Mouse (Mus musculus) intestine, embryonic 16.5 days (tissue): ENCODE results near the gene Tbc1d9b. TPM values are rescaled to one million over a fixed set of nuclear protein-coding genes. Genes with fewer than 3 reads are reported as not detected.

ENCODE experiments used
- ATAC-seq: fragments of 200-750 bp; cut with Nextera tagmentation; 2 replicates; pipeline ENCODE4 v1.8.0; 2017; ENCODE audit warnings: moderate TSS enrichment, moderate library complexity
- H3K27ac ChIP-seq: fragments of 300-500 bp; sonication (generic); 2 replicates; pipeline ENCODE4 v1.5.1; 2014; ENCODE audit warnings: mild to moderate bottlenecking, low read length
- H3K27me3 ChIP-seq: fragments of 300-500 bp; sonication (generic); replicated peaks from 2 replicates; pipeline ENCODE4 v1.6.1; 2014; ENCODE audit warnings: low read length, control low read depth, mixed read lengths; ENCODE audit not compliant: control insufficient read depth, insufficient read depth
- H3K36me3 ChIP-seq: fragments of 300-500 bp; sonication (generic); 2 replicates; pipeline ENCODE4 v1.6.1; 2014; ENCODE audit warnings: low read length, control low read depth; ENCODE audit not compliant: control insufficient read depth, insufficient read depth
- H3K4me1 ChIP-seq: fragments of 300-500 bp; sonication (generic); 2 replicates; pipeline ENCODE4 v1.6.1; 2014; ENCODE audit warnings: low read length, control low read depth, mixed read lengths; ENCODE audit not compliant: control insufficient read depth, insufficient read depth
- H3K4me2 ChIP-seq: fragments of 300-500 bp; sonication (generic); 2 replicates; pipeline ENCODE4 v1.6.1; 2014; ENCODE audit warnings: low read depth, low read length, control low read depth
- H3K4me3 ChIP-seq: fragments of 300-500 bp; sonication (generic); 2 replicates; pipeline ENCODE4 v1.5.1; 2014; ENCODE audit warnings: mild to moderate bottlenecking, low read length
- H3K9ac ChIP-seq: fragments of 300-500 bp; sonication (generic); 2 replicates; pipeline ENCODE4 v1.6.1; 2014; ENCODE audit warnings: low read depth, low read length
- H3K9me3 ChIP-seq: fragments of 300-500 bp; sonication (generic); 2 replicates; pipeline ENCODE4 v1.6.1; 2016; ENCODE audit warnings: low read length, control low read depth; ENCODE audit not compliant: control insufficient read depth
- WGBS: fragments of 180-500 bp; shearing (Covaris S2); extraction: QIAGEN DNeasy Blood & Tissue Kit; methylation state at CpG from one replicate; pipeline ENCODE4 v1.1.7; 2014; 5-methylcytosine and 5-hydroxymethylcytosine counted together
- polyA plus RNA-seq: library from polyadenylated mRNA; unstranded; fragments of >200 nt; fragmentation: Nextera tagmentation; extraction: Ambion mirVana; gene quantifications from 2 replicates; pipeline ENCODE4 v1.2.1, GENCODE M21; 2015

Gene Tbc1d9b
- polyA plus RNA-seq, 1 experiment from 2014 or later = 29.9 TPM

DNA sequence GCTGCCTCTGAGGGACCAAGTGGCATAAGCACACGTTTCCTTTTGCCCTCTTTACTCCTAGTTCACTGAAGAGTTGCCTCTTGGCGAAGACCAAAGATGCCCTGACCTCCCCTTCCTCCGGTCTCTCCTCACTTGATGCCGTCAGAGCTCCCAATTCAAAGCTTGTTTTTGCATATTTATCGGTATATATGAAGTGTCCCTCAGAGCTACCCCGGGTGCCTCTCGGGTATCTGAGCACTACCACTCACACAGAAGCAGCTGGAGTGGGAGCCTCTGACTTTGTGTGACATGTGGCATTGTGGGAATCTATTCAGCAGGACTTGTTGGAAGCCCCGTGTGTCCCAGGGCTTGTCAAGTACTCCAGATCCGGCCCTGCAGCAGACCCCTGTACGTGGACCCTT, 605 bp downstream of the Tbc1d9b start:
- Histone ChIP-seq H3K4me2 (peak overlapping the region; percentile 89), H3K9ac (peak overlapping the region; percentile 100), H3K4me1 (peaks cover 18% of the 10 kb centered on the region), H3K9me3 (no peaks in the 10 kb centered on the region), H3K4me3 (peak overlapping the region; percentile 92), H3K27me3 (no peaks in the 10 kb centered on the region), H3K36me3 (0 out of 2 replicates have a peak, but pooled peaks cover 2% of the 10 kb centered on the region), H3K27ac (peak overlapping the region; percentile 82)
- ATAC-seq = peak; percentile 22; the same call in 1 of the 2 replicates
- 9% methylated on average over 10 of the region's 10 CpGs for WGBS

DNA sequence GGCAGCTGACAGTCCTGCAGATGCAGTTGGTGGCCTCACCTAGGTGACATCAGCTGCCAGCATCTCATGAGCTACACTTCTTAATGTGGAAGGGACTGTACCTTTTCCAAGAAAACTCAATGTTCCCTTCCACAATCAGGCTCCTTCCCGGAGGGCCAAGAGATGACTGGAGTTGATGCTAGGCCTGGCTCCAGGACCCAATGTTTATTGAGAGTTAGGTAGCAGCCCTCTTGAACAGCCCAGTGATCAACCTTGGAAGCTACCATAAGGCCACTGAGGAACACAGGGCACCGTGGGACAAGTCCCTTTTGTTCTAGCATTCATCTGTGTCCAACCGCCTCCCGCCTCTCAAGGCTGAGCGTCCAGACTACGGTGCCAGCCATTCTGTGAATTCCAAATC, 1.1 kb downstream of the Tbc1d9b start:
- ATAC-seq = no peak
- no peak overlapping the region for H3K27ac ChIP-seq

DNA sequence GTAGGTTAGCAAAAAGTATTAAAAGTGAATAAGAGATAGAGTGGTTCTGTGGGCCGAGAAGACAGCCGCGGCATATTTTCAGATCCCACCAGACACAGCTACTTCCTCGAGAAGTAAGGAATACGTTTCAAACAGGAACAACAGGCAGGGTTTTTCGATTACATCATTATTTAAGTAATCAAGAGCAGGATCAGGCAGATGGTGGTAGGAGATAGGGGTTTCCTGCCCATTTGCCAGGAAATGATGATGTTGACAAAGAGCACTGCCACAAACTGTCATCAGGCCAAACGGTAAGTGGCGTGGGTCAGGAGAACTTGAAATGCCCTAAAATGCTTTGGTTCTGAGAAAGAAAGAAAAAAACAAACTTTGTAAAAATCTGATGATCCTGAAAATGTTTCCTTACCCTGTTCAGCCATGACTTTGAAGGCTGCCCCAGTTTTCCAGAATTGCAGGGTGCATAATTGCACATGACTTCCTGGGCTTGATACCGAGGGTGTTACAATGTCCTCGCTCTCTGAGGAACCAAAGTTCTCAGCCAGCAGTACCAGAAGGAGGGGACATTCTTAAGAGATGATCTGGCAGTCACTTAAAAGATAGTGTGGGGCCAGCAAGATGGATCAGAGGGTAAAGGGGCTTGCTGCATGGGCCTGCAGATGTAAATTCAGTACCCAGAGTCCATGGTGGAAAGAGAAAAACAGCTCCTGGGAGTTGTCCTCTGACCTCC, 3.1 kb downstream of the Tbc1d9b start:
- Histone ChIP-seq H3K4me1 (peaks cover 16% of the 10 kb centered on the region), H3K9me3 (no peaks in the 10 kb centered on the region), H3K27ac (no peak overlapping the region; the same call in 1 of the 2 replicates), H3K4me3 (no peak overlapping the region), H3K27me3 (no peaks in the 10 kb centered on the region), H3K36me3 (peaks cover 2% of the 10 kb centered on the region; the same call in 1 of the 2 replicates), H3K4me2 (no peak overlapping the region), H3K9ac (0 out of 2 replicates have a peak overlapping the region, but pooled peaks have one; percentile 30)
- ATAC-seq = no peak
- WGBS = 59% methylated on average over 10 of the region's 10 CpGs

More for the DNA sequence above, 1.1 kb downstream of the Tbc1d9b start:
- Histone ChIP-seq H3K27me3 (no peaks in the 10 kb centered on the region), H3K4me2 (peak overlapping the region; percentile 89), H3K9ac (peak overlapping the region; percentile 100), H3K4me3 (peak overlapping the region; percentile 92), H3K36me3 (0 out of 2 replicates have a peak, but pooled peaks cover 2% of the 10 kb centered on the region), H3K4me1 (peaks cover 18% of the 10 kb centered on the region), H3K9me3 (no peaks in the 10 kb centered on the region)
- 83% methylated on average over 6 of the region's 6 CpGs for WGBS

- Histone ChIP-seq H3K36me3 (peaks cover 13% of the 10 kb centered on the region), H3K27ac (no peak overlapping the region), H3K4me2 (no peak overlapping the region), H3K9me3 (no peaks in the 10 kb centered on the region), H3K27me3 (no peaks in the 10 kb centered on the region), H3K4me1 (peaks cover 7% of the 10 kb centered on the region), H3K9ac (no peak overlapping the region), H3K4me3 (no peak overlapping the region)
- WGBS = 48% methylated on average over 10 of the region's 10 CpGs
- ATAC-seq = peak; percentile 43; the same call in 1 of the 2 replicates
These were observed 7.1 kb downstream of the Tbc1d9b start for GRCm38 (mm10) chr11:50138206-50138822.

- peak; percentile 59 for ATAC-seq
- WGBS = 69% methylated on average over 7 of the region's 7 CpGs
- H3K27ac ChIP-seq = no peak overlapping the region
These were observed 8.4 kb downstream of the Tbc1d9b start for GRCm38 (mm10) chr11:50139571-50139970.

DNA sequence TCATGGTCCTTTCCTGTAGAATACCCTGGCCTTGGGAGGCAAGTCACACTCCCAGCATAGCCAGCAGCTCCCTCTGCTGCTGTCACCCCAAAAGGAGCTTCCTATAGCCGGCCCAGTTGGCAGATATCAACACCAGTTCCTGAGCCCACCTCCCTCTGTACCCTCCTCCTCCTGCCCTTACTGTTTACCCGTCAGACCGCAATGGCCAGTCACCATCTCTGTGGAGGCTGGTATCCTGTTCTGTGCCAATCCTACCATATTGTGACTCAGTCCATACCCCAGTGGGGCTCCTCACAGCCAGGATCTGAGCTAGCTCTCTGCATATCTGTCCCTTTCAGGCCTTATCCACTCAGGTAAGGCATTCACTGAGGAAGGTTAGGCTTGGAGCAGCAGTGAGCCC, 14.3 kb downstream of the Tbc1d9b start:
- H3K4me2 ChIP-seq = no peak overlapping the region
- H3K27me3 ChIP-seq = no peaks in the 10 kb centered on the region
- H3K4me3 ChIP-seq = no peak overlapping the region
- H3K27ac ChIP-seq = no peak overlapping the region
- H3K9ac ChIP-seq = no peak overlapping the region
- no peaks in the 10 kb centered on the region for H3K9me3 ChIP-seq
- H3K4me1 ChIP-seq = no peaks in the 10 kb centered on the region
- WGBS = 84% methylated on average over 3 of the region's 3 CpGs
- peaks cover 42% of the 10 kb centered on the region for H3K36me3 ChIP-seq
- ATAC-seq = no peak

More at GRCm38 (mm10) chr11:50139571-50139970, 8.4 kb downstream of the Tbc1d9b start:
- Histone ChIP-seq H3K27me3 (no peaks in the 10 kb centered on the region), H3K36me3 (peaks cover 13% of the 10 kb centered on the region), H3K4me2 (no peak overlapping the region), H3K9me3 (no peaks in the 10 kb centered on the region), H3K4me3 (no peak overlapping the region), H3K9ac (no peak overlapping the region), H3K4me1 (peaks cover 2% of the 10 kb centered on the region; the same call in 1 of the 2 replicates)

GRCm38 (mm10) chr11:50146121-50146520, 14.9 kb downstream of the Tbc1d9b start:
- no peak for ATAC-seq
- WGBS = 96% methylated on average over 13 of the region's 13 CpGs
- no peak overlapping the region for H3K4me2 ChIP-seq
- H3K27ac ChIP-seq = no peak overlapping the region
- peaks cover 47% of the 10 kb centered on the region for H3K36me3 ChIP-seq
- no peak overlapping the region for H3K4me3 ChIP-seq
- H3K27me3 ChIP-seq = no peaks in the 10 kb centered on the region
- H3K9ac ChIP-seq = no peak overlapping the region
- no peaks in the 10 kb centered on the region for H3K9me3 ChIP-seq
- H3K4me1 ChIP-seq = no peaks in the 10 kb centered on the region

GRCm38 (mm10) chr11:50147267-50147957, 16.2 kb downstream of the Tbc1d9b start:
- no peak for ATAC-seq
- 83% methylated on average over 9 of the region's 9 CpGs for WGBS

DNA sequence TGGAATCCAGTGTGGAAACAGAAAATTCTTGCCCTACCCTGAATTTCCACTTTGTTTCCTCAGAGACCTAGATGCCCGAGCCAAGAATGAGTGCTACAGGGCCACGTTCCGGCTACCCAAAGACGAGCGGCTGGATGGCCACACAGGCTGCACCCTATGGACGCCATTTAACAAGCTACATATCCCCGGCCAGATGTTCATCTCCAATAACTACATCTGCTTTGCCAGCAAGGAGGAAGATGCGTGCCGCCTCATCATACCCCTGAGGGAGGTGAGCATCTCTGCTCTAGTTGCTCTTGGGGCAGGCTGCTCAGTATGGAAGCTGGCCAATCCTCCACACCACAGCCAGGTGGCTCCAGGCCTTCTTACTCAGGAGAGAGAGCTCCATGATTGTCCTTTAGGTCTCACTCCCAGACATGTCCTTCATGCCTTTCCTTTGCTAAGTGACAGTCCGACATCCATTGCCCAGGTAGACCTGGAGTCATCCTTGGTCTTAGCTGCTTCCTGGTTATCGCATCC, 16.8 kb downstream of the Tbc1d9b start:
- no peak for ATAC-seq
- WGBS = 94% methylated on average over 11 of the region's 11 CpGs
- Histone ChIP-seq H3K27me3 (no peaks in the 10 kb centered on the region), H3K4me1 (no peaks in the 10 kb centered on the region), H3K36me3 (peaks cover 40% of the 10 kb centered on the region), H3K4me3 (no peak overlapping the region), H3K9me3 (no peaks in the 10 kb centered on the region), H3K27ac (no peak overlapping the region), H3K9ac (no peak overlapping the region), H3K4me2 (no peak overlapping the region)

More at GRCm38 (mm10) chr11:50147267-50147957, 16.2 kb downstream of the Tbc1d9b start:
- Histone ChIP-seq H3K36me3 (peaks cover 47% of the 10 kb centered on the region), H3K9ac (no peak overlapping the region), H3K4me2 (no peak overlapping the region), H3K27ac (no peak overlapping the region), H3K4me3 (no peak overlapping the region), H3K9me3 (no peaks in the 10 kb centered on the region), H3K27me3 (no peaks in the 10 kb centered on the region), H3K4me1 (no peaks in the 10 kb centered on the region)
